Mouse (Mus musculus) liver, adult 2 months (tissue): ENCODE measurements around the gene Stk16. TPM values are rescaled to one million over a fixed set of nuclear protein-coding genes. Genes with fewer than 3 reads are reported as not detected.

Experiments
- DNase-seq: peaks from one replicate; pipeline ENCODE4 v3.0.0-alpha.2; 2011; ENCODE audit warnings: low read depth, low spot score; ENCODE audit errors: extremely low read depth
- H3K27ac ChIP-seq: fragments of 200-500 bp; replicated peaks from 2 replicates; pipeline ENCODE4 v1.5.1; 2012; ENCODE audit warnings: low read depth, mild to moderate bottlenecking, control low read depth, inconsistent platforms, low read length; ENCODE audit not compliant: insufficient read depth
- H3K27me3 ChIP-seq: fragments of 200-500 bp; 2 replicates; pipeline ENCODE4 v1.6.1; 2012; ENCODE audit warnings: mild to moderate bottlenecking, moderate library complexity, low read length, inconsistent platforms; ENCODE audit not compliant: control insufficient read depth, insufficient read depth
- H3K36me3 ChIP-seq: fragments of 200-500 bp; 2 replicates; pipeline ENCODE4 v1.6.1; 2012; ENCODE audit warnings: low read length, inconsistent platforms; ENCODE audit not compliant: control insufficient read depth, insufficient read depth
- H3K4me1 ChIP-seq: fragments of 200-500 bp; 2 replicates; pipeline ENCODE4 v1.6.1; 2011; ENCODE audit warnings: low read length; ENCODE audit not compliant: control insufficient read depth, insufficient read depth
- H3K4me3 ChIP-seq: fragments of 200-500 bp; 2 replicates; pipeline ENCODE4 v1.5.1; 2011; ENCODE audit warnings: low read depth, mild to moderate bottlenecking, control low read depth, low read length, moderate library complexity; ENCODE audit not compliant: insufficient read depth
- H3K79me2 ChIP-seq: fragments of 200-500 bp; 2 replicates; pipeline ENCODE4 v1.6.1; 2012; ENCODE audit warnings: inconsistent platforms, mild to moderate bottlenecking, low read length, moderate library complexity; ENCODE audit not compliant: control insufficient read depth, insufficient read depth
- H3K9ac ChIP-seq: fragments of 200-500 bp; 2 replicates; pipeline ENCODE4 v1.6.1; 2012; ENCODE audit warnings: low read depth, mild to moderate bottlenecking, control low read depth, inconsistent platforms, low read length
- CTCF ChIP-seq: fragments of 200-500 bp; IDR thresholded peaks from 2 replicates; pipeline ENCODE4 v1.5.1; 2011; ENCODE audit warnings: low read depth, low read length, control low read depth
- POLR2A ChIP-seq: fragments of 200-500 bp; IDR thresholded peaks from 2 replicates; pipeline ENCODE4 v1.6.1; 2011; ENCODE audit warnings: low read length, control low read depth; ENCODE audit not compliant: insufficient read depth; ENCODE audit errors: extremely low read depth
- WGBS: fragments of 180-500 bp; shearing (Covaris S2); methylation state at CpG from one replicate; pipeline ENCODE4 v1.1.7; 2018; 5-methylcytosine and 5-hydroxymethylcytosine counted together
- polyA plus RNA-seq: library from polyadenylated mRNA; depleted of rRNA; stranded (reverse); fragments of >200 nt; gene quantifications from 2 replicates; pipeline ENCODE4 v1.2.3, GENCODE M21; 2012; rRNA removed
- total RNA-seq: library from RNA; depleted of rRNA; stranded (reverse); fragments of >200 nt; gene quantifications from 2 replicates; pipeline ENCODE4 v1.2.3, GENCODE M21; 2014; rRNA removed

Gene Stk16
- total RNA-seq (57.3 and 63.5 TPM in 2 replicates), polyA plus RNA-seq (190 and 221 TPM in 2 replicates)

- Histone ChIP-seq H3K27ac (peak within 1 kb of the TSS; percentile 85), H3K36me3 (peaks cover 11% of the 10 kb centered on the region; the same call in 1 of the 2 replicates), H3K27me3 (no peaks in the 10 kb centered on the region), H3K9ac (peak within 1 kb of the TSS; percentile 92), H3K4me1 (peaks cover 29% of the 10 kb centered on the region), H3K4me3 (peak within 1 kb of the TSS; percentile 89), H3K79me2 (peaks cover 8% of the 10 kb centered on the region; the same call in 1 of the 2 replicates)
- TF ChIP-seq CTCF (no peak), POLR2A (peak; percentile 80)
- 5% methylated on average over 42 of the region's 42 CpGs for WGBS
- DNase-seq, result peak; percentile 86
Observed at GRCm38 (mm10) chr1:75210136-75211087, at the start of gene Stk16, which contains the start of gene Glb1l. Gene Stk16, plus strand, starts transcription at chr1:75210838. Gene Glb1l, minus strand, starts transcription at chr1:75210813.

DNA sequence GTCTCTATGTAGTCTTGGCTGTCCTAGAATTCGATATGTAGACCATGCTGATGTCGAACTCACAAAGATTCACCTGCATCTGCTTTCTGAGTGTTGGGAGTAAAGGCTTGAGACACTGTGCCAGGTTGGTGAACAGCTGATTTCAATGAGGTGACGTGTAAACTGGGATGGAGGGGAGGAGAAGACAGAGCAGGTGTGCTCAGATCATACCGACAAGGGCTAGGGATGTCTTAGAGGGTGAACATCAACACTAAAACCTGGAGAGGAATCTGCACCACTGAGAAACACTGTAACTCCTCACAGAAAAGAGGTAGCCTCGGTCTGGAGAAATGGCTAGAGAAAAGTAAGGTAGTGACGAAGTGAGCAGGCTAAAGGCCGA lies 42.6 kb upstream of the Stk16 start:
- Histone ChIP-seq H3K27ac (peak overlapping the region; percentile 40), H3K79me2 (no peaks in the 10 kb centered on the region), H3K4me3 (peak overlapping the region; percentile 34), H3K27me3 (no peaks in the 10 kb centered on the region), H3K36me3 (peaks cover 19% of the 10 kb centered on the region), H3K9ac (peak overlapping the region; percentile 59), H3K4me1 (peaks cover 13% of the 10 kb centered on the region)
- no peak for TF ChIP-seq CTCF
- 8% methylated on average over 7 of the region's 7 CpGs for WGBS
- DNase-seq, result no peak

- 1% methylated on average over 58 of the region's 59 CpGs for WGBS
- H3K9ac ChIP-seq, result peak within 1 kb of the TSS; percentile 75
- no peak; the same call in 1 of the 2 replicates for TF ChIP-seq POLR2A
Observed at GRCm38 (mm10) chr1:75168472-75169464, 41.9 kb upstream of the Stk16 start, which contains the start of gene Zfand2b. Gene Zfand2b, plus strand, starts transcription at chr1:75168646.

GRCm38 (mm10) chr1:75179334-75180104 lies 31.1 kb upstream of the Stk16 start:
- peaks cover 28% of the 10 kb centered on the region for H3K36me3 ChIP-seq
- peak; percentile 78 for DNase-seq

More at GRCm38 (mm10) chr1:75168472-75169464, 41.9 kb upstream of the Stk16 start, which contains the start of gene Zfand2b:
- Histone ChIP-seq H3K4me3 (peak within 1 kb of the TSS; percentile 64), H3K27me3 (no peaks in the 10 kb centered on the region), H3K4me1 (peaks cover 13% of the 10 kb centered on the region), H3K79me2 (no peaks in the 10 kb centered on the region), H3K36me3 (peaks cover 25% of the 10 kb centered on the region), H3K27ac (peak within 1 kb of the TSS; percentile 87)
- DNase-seq, result peak; percentile 97

More at GRCm38 (mm10) chr1:75179334-75180104, 31.1 kb upstream of the Stk16 start:
- 3% methylated on average over 23 of the region's 23 CpGs for WGBS
- no peaks in the 10 kb centered on the region for H3K79me2 ChIP-seq
- no peak for TF ChIP-seq POLR2A
- no peak for TF ChIP-seq CTCF
- peaks cover 5% of the 10 kb centered on the region; the same call in 1 of the 2 replicates for H3K4me1 ChIP-seq
- H3K9ac ChIP-seq, result peak overlapping the region; percentile 89
- peak overlapping the region; percentile 95 for H3K4me3 ChIP-seq
- H3K27me3 ChIP-seq, result no peaks in the 10 kb centered on the region
- peak overlapping the region; percentile 76 for H3K27ac ChIP-seq
